Mouse (Mus musculus): ENCODE data around the gene Tnpo2. TPM values are rescaled to one million over a fixed set of nuclear protein-coding genes. Genes with fewer than 3 reads are reported as not detected.
"Not testable (repeated sequence)": the region's sequence is repeated elsewhere in the genome, so short reads cannot be mapped to it uniquely, and the experiment has no call there.

The Tnpo2 gene
- polyA plus RNA-seq, 1 experiment: 53.0 TPM

DNA sequence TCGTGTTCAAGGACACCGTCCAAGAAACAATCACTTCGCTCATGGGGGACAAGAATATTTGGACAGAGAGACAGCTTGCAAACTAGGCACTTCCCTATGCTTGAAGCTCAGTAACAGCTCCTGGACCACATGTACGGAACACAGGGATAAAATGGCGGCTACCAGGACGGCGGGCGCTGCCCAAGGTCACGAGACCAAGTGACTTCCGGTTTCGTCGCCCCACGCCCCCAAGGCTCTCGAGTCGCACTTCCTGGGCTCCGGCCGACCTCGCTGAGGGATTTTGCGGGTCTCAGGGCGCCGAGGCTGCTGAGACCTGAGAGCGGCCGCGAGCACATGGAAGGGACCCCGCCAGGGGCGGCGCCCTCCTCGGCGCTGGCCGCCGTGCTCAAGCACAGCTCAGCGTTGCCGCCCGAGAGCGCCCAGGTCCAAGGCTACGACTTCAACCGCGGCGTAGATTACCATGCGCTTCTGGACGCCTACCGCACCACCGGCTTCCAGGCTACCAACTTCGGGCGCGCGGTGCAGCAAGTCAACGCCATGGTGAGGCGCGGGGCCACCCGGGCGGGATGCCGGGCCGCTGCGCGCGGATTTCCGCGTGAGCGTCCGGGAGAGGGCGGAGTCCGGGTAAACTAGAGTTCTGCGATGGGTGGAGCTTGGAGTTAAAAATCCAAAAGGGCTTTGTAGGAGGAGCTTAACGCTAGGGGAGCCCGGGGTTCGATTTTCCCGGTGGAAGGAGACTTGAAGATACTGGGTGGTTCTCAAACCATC is 35.0 kb downstream of the Tnpo2 start, which contains the start of gene Dhps:
Gene Dhps, plus strand, starts transcription at position 244 of the 768 bp plus-strand sequence.
- DNase-seq (ENCODE audit: low spot score): peak; percentile 76

DNA sequence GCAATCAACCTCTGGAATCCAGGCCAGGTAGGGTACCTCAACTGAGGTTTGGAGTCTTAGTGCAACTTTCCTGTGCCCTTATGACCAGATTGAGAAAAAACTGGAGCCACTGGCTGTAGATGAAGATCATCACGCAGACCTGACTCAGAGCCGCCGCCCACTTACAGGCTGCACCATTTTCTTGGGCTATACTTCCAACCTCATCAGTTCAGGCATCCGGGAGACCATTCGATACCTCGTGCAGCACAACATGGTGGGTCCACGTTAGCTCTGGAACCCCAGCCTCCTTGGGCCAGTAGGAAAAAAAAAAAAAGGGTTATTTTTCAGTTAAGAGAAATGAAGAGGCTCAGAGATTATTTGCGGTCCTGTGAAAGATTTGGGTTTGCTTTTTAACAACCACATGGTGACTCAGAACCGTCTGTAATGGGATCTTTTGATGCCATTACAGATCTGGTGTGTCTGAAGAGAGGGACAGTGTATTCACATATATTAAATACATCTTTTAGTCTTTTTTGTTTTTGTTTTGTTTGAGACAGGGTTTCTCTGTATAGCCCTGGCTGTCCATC is 35.7 kb downstream of the Tnpo2 start:
- no peak for DNase-seq (ENCODE audit: low spot score)

DNA sequence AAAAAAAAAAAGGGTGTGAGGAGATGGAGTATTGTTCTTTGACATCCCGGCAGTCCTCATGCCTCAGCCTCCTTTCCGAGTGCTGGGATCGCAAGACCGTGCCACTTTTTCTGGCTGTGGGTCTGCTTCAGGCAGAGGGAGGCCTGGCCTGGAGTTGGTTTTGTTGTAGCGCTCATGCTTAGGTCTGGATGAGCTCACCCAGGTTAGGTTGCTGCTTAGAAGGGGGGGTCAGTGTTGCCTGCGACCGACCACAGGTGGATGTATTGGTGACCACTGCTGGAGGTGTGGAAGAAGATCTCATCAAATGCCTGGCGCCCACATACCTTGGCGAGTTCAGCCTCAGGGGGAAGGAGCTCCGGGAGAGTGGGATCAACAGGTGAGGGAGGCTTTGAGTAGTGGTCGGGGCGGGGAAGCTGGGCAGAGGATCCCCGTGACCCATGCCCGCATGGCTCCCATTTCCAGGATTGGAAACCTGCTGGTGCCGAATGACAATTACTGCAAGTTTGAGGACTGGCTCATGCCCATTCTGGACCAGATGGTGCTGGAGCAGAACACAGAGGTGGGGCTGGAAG is 36.4 kb downstream of the Tnpo2 start:
- DNase-seq (ENCODE audit: low spot score): no peak

DNA sequence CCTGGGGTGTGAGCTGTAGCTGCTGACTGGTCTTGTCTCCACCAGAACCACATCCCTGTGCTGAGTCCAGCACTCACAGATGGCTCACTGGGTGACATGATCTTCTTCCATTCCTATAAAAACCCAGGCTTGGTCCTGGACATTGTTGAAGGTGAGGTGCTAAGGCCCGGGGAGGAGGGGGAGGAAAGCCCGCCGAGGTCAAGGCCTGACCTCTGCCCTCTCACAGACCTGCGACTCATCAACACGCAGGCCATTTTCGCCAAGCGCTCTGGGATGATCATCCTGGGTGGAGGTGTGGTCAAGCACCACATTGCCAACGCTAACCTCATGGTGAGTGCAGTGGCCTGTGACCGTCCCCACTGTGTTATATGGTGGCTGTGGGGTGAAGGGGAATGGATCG is 37.5 kb downstream of the Tnpo2 start:
- no peak for DNase-seq (ENCODE audit: low spot score)

DNA sequence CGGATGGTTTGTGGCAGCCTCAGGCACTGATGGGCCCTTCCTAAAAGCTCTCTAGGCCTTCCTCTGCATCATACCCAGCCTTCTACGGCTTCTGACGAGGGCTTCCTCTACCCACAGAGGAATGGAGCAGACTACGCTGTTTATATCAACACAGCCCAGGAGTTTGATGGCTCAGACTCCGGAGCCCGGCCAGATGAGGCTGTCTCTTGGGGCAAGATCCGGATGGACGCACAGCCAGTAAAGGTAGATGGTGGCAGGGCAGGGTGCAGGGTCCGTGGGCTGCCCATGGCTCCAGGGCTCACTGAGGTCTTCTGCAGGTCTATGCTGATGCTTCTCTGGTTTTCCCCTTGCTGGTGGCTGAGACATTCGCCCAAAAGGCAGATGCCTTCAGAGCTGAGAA is 37.9 kb downstream of the Tnpo2 start:
- DNase-seq (ENCODE audit: low spot score): no peak

DNA sequence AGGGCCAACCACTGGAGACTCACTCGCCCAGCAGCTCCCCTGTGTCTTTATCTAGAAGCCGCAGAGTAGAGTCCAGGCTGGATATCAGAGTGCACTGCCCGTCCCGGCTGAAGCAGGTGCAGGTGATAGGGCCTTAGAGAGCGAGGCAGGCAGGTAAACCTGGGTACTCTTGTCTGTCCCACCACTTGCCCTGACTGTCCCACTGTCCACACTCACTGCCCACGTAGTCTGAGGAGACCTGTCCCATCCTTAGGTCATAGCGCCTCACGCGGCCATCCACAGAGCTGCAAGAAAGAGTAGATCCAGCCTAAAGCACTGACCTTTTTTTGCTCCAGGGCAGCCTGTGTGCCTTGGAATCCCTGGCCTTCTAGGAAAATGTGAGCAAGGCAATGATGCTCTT is 39.3 kb downstream of the Tnpo2 start:
- no peak for DNase-seq (ENCODE audit: low spot score)

DNA sequence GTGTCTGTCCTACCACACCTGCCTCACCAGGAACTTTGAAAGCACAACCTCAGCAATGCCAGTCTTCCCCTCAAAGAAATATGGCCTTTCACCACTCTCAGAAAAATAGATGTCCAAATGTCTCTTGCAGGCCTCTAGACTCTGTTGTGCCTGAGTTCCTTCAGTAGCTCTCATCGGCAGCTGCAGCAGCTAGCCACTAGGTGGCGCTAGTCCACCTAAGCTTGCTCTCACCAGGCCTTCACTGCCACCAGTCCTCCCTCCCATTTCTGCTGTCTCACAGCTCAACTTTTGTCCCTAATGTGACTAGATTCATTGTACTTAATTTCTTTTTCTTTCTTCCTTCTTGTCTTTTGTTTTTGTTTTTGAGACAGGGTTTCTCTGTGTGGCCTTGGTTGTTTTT is 40.3 kb downstream of the Tnpo2 start:
- DNase-seq (ENCODE audit: low spot score): no peak

DNA sequence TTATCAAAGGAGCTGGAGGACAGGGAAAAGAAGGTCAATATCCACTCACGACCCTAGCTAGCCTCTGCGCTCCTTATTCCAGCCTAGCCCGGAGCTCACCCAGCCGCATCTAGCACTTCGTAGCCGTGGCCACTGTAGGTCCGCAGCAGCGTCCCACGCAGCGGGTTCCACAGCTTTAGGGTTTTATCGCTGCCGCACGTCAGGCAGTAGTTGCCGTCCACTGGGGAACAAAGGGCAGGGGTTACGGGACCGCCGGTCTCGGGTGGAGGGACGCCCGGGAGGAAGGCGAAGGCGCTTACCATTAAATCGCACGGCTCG is 43.5 kb downstream of the Tnpo2 start:
- DNase-seq (ENCODE audit: low spot score): no peak

DNA sequence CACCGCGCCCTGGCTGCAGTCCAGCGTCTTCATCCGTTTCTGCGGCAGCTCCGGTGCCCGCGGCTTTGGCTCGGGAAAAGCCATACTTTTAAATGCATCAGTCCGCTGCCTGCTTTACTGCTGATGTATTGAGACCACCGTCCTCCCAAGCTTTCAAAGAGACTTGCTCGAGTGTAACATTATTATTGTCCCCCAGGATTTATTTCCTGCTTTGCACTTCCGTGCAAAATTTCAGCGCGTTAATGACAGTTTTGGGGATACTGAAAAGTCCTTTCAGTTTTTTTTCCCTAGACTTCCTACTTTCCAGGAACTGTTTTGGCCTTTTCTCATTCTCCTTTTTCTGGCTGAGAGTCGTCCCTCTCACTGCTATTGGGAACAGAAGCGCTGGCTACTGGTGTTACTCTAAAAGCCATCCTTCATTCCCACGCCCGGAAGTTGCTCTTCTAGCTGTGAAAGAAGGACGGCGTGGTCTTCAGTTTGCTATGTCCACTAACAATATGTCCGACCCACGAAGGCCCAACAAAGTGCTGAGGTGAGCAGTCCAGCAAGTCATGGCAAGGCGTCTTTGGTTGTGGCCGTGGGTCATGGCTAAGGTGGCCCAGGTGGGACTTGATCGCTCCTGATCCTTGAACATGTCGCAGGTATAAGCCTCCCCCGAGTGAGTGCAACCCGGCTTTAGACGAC is 44.0 kb downstream of the Tnpo2 start, which contains the start of gene Wdr83os:
Gene Wdr83os, plus strand, starts transcription at position 209 of the 684 bp plus-strand sequence.
- no peak for DNase-seq (ENCODE audit: low spot score)

DNA sequence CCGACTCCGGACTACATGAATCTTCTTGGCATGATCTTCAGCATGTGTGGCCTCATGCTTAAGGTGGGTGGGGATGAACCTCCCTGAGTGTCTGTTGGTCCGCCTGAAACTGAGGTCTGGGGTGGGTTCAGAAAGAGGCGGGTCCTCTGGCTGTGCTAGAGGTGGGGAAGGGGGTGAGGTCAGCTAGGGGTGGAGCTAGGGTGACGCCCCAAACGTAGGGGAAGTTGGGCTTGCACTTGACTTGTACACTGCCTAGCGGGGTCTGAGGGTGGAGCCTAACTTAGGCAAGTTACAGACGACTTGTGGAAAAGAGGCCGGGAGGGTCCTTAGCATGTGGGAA is 44.5 kb downstream of the Tnpo2 start, which contains the start of gene Wdr83:
Gene Wdr83, minus strand, starts transcription at position 91 of the 340 bp plus-strand sequence.
- no peak for DNase-seq (ENCODE audit: low spot score)

DNA sequence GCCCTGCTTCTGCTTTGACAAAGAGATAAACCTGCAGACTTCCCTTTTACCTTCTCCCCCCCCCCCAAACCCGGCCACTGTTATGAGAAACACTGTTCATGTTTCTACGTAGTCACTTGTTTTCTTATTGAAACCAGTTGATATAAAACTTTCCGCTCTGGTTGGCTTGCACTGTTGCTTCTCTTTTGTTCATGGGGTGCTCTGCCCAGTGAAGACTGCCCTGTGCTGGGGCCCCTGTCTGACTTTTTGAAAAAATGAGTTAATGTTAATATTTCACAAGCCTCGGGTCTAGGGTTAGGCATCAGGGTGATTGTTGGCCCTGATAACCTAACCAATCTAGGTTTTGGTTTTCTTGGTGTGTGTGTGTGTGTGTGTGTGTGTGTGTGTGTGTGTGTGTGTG is 45.5 kb downstream of the Tnpo2 start:
- not testable (repeated sequence) for DNase-seq (ENCODE audit: low spot score)

DNA sequence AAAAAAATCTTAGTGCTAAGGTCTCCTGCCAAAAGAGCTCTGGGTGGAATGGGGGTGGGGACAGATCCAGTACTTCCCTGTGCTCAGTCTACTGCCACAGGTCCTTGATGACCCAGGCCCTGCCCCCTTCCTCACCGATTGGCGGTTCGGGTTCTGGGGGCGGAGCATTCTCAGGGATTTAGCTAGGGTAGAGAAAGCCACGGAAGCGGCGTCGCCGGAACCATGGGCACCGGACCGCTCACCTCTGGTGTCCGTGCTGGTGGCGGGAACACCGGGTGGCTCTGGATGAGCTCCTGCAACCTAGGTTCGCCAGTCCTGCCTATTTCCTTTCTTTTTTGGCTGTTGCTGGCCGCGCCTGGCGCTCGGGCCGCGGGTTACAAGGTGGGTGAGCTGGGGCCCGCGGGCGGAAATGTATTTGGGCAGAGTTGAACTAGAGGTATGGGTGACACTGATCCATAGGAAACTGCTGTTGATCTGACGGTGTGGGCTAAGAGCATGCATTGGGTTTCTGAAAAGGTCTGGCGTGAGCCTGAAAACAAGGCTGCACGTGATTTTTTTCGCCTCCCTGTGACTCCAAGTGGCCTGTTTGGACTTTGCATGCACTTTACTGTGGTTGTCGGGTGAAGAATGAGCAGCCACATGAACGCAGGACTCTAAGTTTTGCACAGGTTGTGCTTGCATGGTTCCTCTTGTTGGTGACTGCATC is 46.5 kb downstream of the Tnpo2 start, which contains the start of gene Man2b1:
Gene Man2b1, plus strand, starts transcription at position 163 of the 706 bp plus-strand sequence.
- DNase-seq (ENCODE audit: low spot score): peak; percentile 68

DNA sequence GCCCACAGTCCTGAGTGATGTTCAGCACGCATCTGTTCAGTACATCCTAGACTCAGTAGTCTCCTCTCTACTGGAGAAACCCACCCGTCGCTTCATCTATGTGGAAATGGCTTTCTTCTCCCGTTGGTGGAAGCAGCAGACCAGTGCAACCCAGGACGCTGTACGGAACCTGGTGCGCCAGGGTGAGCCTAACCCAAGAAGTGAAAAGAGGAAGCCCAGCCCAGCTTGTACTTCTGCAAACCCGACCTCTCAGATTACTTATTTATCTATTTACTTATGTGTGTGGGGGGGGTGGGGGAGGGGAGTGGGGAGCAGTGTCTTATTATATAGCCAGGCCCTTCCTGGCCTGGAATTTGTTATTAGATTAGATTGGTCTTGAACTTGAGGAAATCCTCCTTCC is 47.9 kb downstream of the Tnpo2 start:
- no peak for DNase-seq (ENCODE audit: low spot score)

DNA sequence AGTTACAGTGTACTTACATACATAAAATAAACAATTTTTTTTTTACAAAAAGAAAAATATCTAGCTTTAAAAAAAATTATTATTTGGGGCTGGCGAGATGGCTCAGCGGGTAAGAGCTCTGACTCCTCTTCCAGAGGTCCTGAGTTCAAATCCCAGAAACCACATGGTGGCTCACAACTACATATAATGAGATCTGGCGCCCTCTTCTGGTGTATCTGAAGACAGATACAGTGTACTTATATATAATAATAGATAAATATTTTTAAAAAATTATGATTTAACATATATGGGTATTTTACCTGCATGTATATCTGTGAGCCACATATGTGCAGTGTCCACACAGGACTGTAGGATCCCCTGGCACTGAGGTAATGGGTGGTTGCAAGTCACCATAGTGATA is 49.5 kb downstream of the Tnpo2 start:
- no peak for DNase-seq (ENCODE audit: low spot score)

DNA sequence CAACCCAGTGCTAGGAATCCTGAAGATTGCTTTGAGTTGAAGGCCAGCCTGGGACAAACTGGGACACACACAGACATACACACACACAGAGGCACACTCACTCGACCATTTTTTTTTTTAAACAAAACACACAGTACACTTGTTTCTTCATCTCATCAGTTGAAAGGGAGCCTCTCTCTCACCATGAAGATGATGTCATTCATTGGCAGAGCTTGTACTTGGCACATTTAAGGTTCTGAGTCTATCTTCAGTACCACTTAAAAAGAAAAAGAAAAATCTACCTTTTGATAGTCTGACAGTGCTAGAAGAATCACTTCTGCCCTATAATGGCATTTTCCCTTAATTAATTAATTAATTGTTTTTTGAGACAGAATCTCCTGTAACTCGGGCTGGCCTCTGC is 52.1 kb downstream of the Tnpo2 start:
- no peak for DNase-seq (ENCODE audit: low spot score)

DNA sequence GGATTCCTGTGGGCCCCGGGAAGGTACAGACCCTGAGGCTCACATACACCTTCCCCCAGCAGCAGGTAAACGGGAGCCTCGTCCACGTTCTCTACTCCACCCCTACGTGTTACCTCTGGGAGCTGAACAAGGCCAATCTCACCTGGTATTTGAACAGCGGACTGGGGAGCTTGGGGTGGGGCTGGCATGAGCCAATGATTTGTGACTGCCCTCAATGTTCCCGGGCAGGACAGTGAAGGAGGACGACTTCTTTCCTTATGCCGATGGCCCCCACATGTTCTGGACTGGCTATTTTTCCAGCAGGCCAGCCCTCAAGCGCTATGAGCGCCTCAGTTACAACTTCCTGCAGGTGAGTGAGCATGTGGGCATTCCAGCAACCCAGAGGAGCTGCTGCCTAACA is 54.1 kb downstream of the Tnpo2 start:
- no peak for DNase-seq (ENCODE audit: low spot score)

DNA sequence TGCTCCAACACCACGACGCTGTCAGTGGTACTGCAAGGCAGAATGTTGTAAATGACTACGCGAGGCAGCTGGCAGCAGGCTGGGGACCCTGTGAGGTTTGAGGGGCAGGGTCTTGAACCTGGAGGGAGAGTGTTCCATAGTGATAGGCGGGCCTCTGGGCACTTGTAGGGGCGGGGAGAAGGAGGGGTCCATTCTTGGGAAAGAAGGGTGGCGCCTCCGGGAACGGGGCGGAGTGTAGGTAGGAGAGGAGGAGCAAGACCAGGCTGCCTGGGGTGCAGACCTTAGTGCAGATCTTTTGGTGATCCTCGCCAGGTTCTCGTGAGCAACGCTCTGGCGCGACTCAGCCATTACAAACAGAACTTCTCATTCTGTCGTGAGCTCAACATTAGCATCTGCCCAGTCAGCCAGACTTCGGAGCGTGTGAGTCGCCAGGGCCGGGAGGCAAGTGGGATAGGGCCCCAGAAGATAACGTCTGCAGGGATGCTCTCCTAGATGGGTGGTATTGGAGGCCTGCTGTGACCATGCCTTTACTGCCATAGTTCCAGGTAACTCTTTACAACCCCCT is 54.9 kb downstream of the Tnpo2 start:
- DNase-seq (ENCODE audit: low spot score): no peak

DNA sequence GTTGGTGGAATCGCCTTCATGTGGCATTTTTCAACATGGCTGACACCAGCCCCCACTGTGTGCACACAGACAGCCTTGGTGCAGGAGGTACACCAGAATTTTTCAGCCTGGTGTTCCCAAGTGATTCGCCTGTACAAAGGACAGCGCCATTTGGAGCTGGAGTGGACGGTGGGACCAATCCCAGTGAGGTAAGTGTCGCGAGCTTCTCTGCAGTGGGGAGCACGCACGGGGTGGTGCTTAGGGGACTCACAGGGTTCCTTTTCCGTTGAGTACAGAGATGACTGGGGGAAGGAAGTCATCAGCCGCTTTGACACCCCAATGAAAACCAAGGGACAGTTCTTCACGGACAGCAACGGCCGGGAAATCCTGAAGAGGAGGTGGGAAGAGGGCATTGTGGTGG is 58.3 kb downstream of the Tnpo2 start:
- DNase-seq (ENCODE audit: low spot score): no peak

DNA sequence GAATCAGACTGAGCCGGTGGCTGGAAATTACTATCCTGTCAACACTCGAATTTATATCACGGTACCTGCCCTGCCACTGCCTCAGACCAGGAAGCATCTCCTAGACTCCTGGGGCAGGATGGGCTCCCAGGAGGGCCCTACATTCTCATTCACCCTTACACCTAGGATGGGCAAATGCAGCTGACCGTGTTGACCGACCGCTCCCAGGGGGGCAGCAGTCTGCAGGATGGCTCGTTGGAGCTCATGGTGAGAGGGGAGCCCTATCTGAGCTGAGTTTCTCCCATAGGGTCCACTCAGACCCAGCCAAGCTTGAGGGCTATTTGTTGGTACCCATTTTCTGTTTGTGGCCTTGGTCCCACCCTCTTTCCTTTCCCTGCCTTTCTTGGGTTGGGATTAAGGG is 58.9 kb downstream of the Tnpo2 start:
- no peak for DNase-seq (ENCODE audit: low spot score)

DNA sequence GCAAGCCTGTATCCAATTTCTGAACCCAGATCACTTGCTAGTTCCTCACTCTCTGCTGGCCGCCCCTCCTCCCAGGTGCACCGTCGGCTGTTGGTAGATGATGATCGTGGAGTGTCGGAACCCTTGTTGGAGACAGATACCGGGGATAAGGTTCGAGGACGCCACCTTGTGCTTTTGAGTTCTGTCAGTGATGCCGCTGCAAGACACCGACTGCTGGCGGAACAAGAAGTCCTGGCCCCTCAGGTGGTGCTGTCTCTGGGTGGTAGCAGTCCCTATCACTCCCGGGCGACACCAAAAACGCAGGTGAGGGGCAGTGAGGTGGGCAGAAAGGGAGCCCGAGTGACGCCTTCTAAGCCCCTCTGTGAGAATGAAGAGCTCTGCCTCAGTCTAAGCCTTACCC is 59.5 kb downstream of the Tnpo2 start:
- DNase-seq (ENCODE audit: low spot score): no peak

DNA sequence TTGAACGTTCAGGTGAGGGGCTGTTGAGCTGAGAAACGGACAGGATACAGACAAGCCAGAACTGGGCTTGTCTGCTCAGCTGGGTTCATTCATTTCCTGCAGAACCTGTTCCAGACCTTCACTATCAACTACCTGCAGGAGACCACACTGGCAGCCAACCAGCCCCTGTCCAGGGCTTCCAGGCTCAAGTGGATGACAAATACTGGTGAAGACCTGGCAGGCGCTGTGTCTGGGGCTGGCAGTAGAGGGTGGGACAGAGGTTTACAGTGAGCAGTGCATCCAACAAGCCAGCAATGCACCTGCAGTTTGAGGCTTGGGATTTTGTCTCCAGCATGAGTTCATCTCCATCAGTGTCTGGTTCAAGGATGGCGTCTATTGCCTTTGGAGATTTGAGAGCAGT is 60.1 kb downstream of the Tnpo2 start:
- no peak for DNase-seq (ENCODE audit: low spot score)
